Mouse (Mus musculus) hindbrain, embryonic 13.5 days (tissue): ENCODE measurements around the gene Ncoa5. TPM values are rescaled to one million over a fixed set of nuclear protein-coding genes. Genes with fewer than 3 reads are reported as not detected.

Experiments
- ATAC-seq: fragments of 200-750 bp; cut with Nextera tagmentation; 2 replicates; pipeline ENCODE4 v1.8.0; 2017; ENCODE audit warnings: moderate TSS enrichment; ENCODE audit not compliant: low FRiP score
- H3K27ac ChIP-seq: fragments of 300-500 bp; sonication (generic); 2 replicates; pipeline ENCODE4 v1.5.1; 2015; ENCODE audit warnings: inconsistent platforms, mild to moderate bottlenecking, moderate library complexity
- H3K27me3 ChIP-seq: fragments of 300-500 bp; sonication (generic); 2 replicates; pipeline ENCODE4 v1.6.1; 2015; ENCODE audit warnings: mild to moderate bottlenecking, inconsistent platforms
- H3K36me3 ChIP-seq: fragments of 300-500 bp; sonication (generic); 2 replicates; pipeline ENCODE4 v1.6.1; 2015; ENCODE audit warnings: mild to moderate bottlenecking, inconsistent platforms
- H3K4me1 ChIP-seq: fragments of 300-500 bp; sonication (generic); replicated peaks from 2 replicates; pipeline ENCODE4 v1.6.1; 2015; ENCODE audit warnings: inconsistent platforms
- H3K4me2 ChIP-seq: fragments of 300-500 bp; sonication (generic); 2 replicates; pipeline ENCODE4 v1.6.1; 2015; ENCODE audit warnings: inconsistent platforms, mild to moderate bottlenecking, moderate library complexity
- H3K4me3 ChIP-seq: fragments of 300-500 bp; sonication (generic); 2 replicates; pipeline ENCODE4 v1.5.1; 2015; ENCODE audit warnings: mild to moderate bottlenecking, inconsistent platforms
- H3K9ac ChIP-seq: fragments of 300-500 bp; sonication (generic); 2 replicates; pipeline ENCODE4 v1.6.1; 2015; ENCODE audit warnings: mild to moderate bottlenecking, inconsistent platforms
- H3K9me3 ChIP-seq: fragments of 300-500 bp; sonication (generic); 2 replicates; pipeline ENCODE4 v1.6.1; 2016; ENCODE audit warnings: inconsistent platforms
- WGBS: fragments of 180-500 bp; shearing (Covaris S2); methylation state at CpG from one replicate; pipeline ENCODE4 v1.1.7; 2015; 5-methylcytosine and 5-hydroxymethylcytosine counted together
- polyA plus RNA-seq: library from polyadenylated mRNA; unstranded; fragments of >200 nt; fragmentation: Nextera tagmentation; extraction: Ambion mirVana; gene quantifications from 2 replicates; pipeline ENCODE4 v1.2.1, GENCODE M21; 2015

The Ncoa5 gene
- polyA plus RNA-seq, 1 experiment from 2014 or later = 119 TPM

GRCm38 (mm10) chr2:165042126-165042525 lies 7.5 kb upstream of the Ncoa5 start:
- ATAC-seq = no peak
- peaks cover 21% of the 10 kb centered on the region for H3K4me1 ChIP-seq
- H3K36me3 ChIP-seq = no peaks in the 10 kb centered on the region
- H3K27ac ChIP-seq = peak overlapping the region; percentile 81; the same call in 1 of the 2 replicates
- 0 out of 2 replicates have a peak, but pooled peaks cover 6% of the 10 kb centered on the region for H3K27me3 ChIP-seq
- H3K9ac ChIP-seq = no peak overlapping the region
- H3K4me3 ChIP-seq = no peak overlapping the region
- no peak overlapping the region for H3K4me2 ChIP-seq
- 79% methylated on average over 5 of the region's 5 CpGs for WGBS
- no peaks in the 10 kb centered on the region for H3K9me3 ChIP-seq

GRCm38 (mm10) chr2:165037415-165037814 lies 2.7 kb upstream of the Ncoa5 start:
- Histone ChIP-seq H3K27me3 (0 out of 2 replicates have a peak, but pooled peaks cover 6% of the 10 kb centered on the region), H3K27ac (no peak overlapping the region), H3K4me2 (no peak overlapping the region), H3K4me3 (no peak overlapping the region), H3K36me3 (no peaks in the 10 kb centered on the region), H3K9me3 (no peaks in the 10 kb centered on the region), H3K9ac (no peak overlapping the region), H3K4me1 (peaks cover 20% of the 10 kb centered on the region)
- 63% methylated on average over 4 of the region's 4 CpGs for WGBS
- ATAC-seq = no peak

GRCm38 (mm10) chr2:165035058-165035431 lies 378 bp upstream of the Ncoa5 start:
- Histone ChIP-seq H3K27ac (peak overlapping the region; percentile 88), H3K9me3 (no peaks in the 10 kb centered on the region), H3K4me1 (peaks cover 36% of the 10 kb centered on the region), H3K36me3 (no peaks in the 10 kb centered on the region), H3K9ac (no peak overlapping the region), H3K27me3 (no peaks in the 10 kb centered on the region), H3K4me3 (peak overlapping the region; percentile 95; the same call in 1 of the 2 replicates), H3K4me2 (peak overlapping the region; percentile 45)
- no peak; the same call in 1 of the 2 replicates for ATAC-seq
- WGBS = 7% methylated on average over 5 of the region's 5 CpGs

- no peak for ATAC-seq
- H3K9ac ChIP-seq = peak overlapping the region; percentile 99
- H3K4me3 ChIP-seq = peak overlapping the region; percentile 95
- H3K4me1 ChIP-seq = peaks cover 36% of the 10 kb centered on the region
- H3K9me3 ChIP-seq = no peaks in the 10 kb centered on the region
- 36% methylated on average over 6 of the region's 6 CpGs for WGBS
- H3K27ac ChIP-seq = no peak overlapping the region
- H3K27me3 ChIP-seq = no peaks in the 10 kb centered on the region
- H3K4me2 ChIP-seq = peak overlapping the region; percentile 91
- no peaks in the 10 kb centered on the region for H3K36me3 ChIP-seq
Observed at GRCm38 (mm10) chr2:165033306-165033705, 1.4 kb downstream of the Ncoa5 start.

GRCm38 (mm10) chr2:165032533-165032932 lies 2.1 kb downstream of the Ncoa5 start:
- Histone ChIP-seq H3K36me3 (no peaks in the 10 kb centered on the region), H3K4me3 (peak overlapping the region; percentile 95), H3K4me1 (peaks cover 40% of the 10 kb centered on the region), H3K9ac (peak overlapping the region; percentile 99; the same call in 1 of the 2 replicates), H3K27ac (no peak overlapping the region), H3K4me2 (peak overlapping the region; percentile 91), H3K9me3 (no peaks in the 10 kb centered on the region), H3K27me3 (no peaks in the 10 kb centered on the region)
- WGBS = 47% methylated on average over 3 of the region's 3 CpGs
- ATAC-seq = no peak

- no peaks in the 10 kb centered on the region for H3K9me3 ChIP-seq
- H3K27me3 ChIP-seq = no peaks in the 10 kb centered on the region
- no peak overlapping the region for H3K4me3 ChIP-seq
- 75% methylated on average over 1 of the region's 1 CpGs for whole genome bisulfite sequencing
- H3K4me2 ChIP-seq = no peak overlapping the region
- H3K36me3 ChIP-seq = peaks cover 9% of the 10 kb centered on the region
- ATAC-seq = no peak
- H3K4me1 ChIP-seq = peaks cover 28% of the 10 kb centered on the region
- H3K27ac ChIP-seq = no peak overlapping the region
- H3K9ac ChIP-seq = no peak overlapping the region
Observed at GRCm38 (mm10) chr2:165027163-165027562, 7.5 kb downstream of the Ncoa5 start.

- no peaks in the 10 kb centered on the region for H3K27me3 ChIP-seq
- H3K36me3 ChIP-seq = peaks cover 32% of the 10 kb centered on the region
- 82% methylated on average over 3 of the region's 3 CpGs for WGBS
- no peaks in the 10 kb centered on the region for H3K9me3 ChIP-seq
- H3K4me3 ChIP-seq = no peak overlapping the region
- no peak overlapping the region for H3K4me2 ChIP-seq
- no peak for ATAC-seq
- H3K4me1 ChIP-seq = peaks cover 7% of the 10 kb centered on the region; the same call in 1 of the 2 replicates
- no peak overlapping the region for H3K27ac ChIP-seq
- no peak overlapping the region for H3K9ac ChIP-seq
Observed at GRCm38 (mm10) chr2:165020490-165020889, 14.2 kb downstream of the Ncoa5 start.

GRCm38 (mm10) chr2:165014935-165015334 lies 19.7 kb downstream of the Ncoa5 start:
- 95% methylated on average over 5 of the region's 5 CpGs for WGBS
- peaks cover 48% of the 10 kb centered on the region for H3K36me3 ChIP-seq

GRCm38 (mm10) chr2:165010351-165010750 lies 24.3 kb downstream of the Ncoa5 start:
- no peaks in the 10 kb centered on the region for H3K9me3 ChIP-seq
- no peaks in the 10 kb centered on the region for H3K4me1 ChIP-seq
- 91% methylated on average over 10 of the region's 10 CpGs for WGBS
- H3K27me3 ChIP-seq = no peaks in the 10 kb centered on the region
- H3K4me2 ChIP-seq = no peak overlapping the region
- no peak overlapping the region for H3K4me3 ChIP-seq
- ATAC-seq = no peak
- peaks cover 80% of the 10 kb centered on the region for H3K36me3 ChIP-seq
- H3K9ac ChIP-seq = no peak overlapping the region
- H3K27ac ChIP-seq = no peak overlapping the region

More at GRCm38 (mm10) chr2:165014935-165015334, 19.7 kb downstream of the Ncoa5 start:
- no peak overlapping the region for H3K4me3 ChIP-seq
- no peak for ATAC-seq
- no peak overlapping the region for H3K4me2 ChIP-seq
- H3K4me1 ChIP-seq = no peaks in the 10 kb centered on the region
- H3K9ac ChIP-seq = no peak overlapping the region
- H3K27me3 ChIP-seq = no peaks in the 10 kb centered on the region
- no peaks in the 10 kb centered on the region for H3K9me3 ChIP-seq
- no peak overlapping the region for H3K27ac ChIP-seq

- WGBS = 93% methylated on average over 2 of the region's 2 CpGs
- ATAC-seq = no peak
- Histone ChIP-seq H3K36me3 (peaks cover 87% of the 10 kb centered on the region), H3K4me3 (no peak overlapping the region), H3K9ac (no peak overlapping the region), H3K27me3 (no peaks in the 10 kb centered on the region), H3K27ac (no peak overlapping the region), H3K4me2 (no peak overlapping the region), H3K4me1 (no peaks in the 10 kb centered on the region), H3K9me3 (no peaks in the 10 kb centered on the region)
Observed at GRCm38 (mm10) chr2:165009581-165009980, 25.1 kb downstream of the Ncoa5 start.

GRCm38 (mm10) chr2:165009161-165009560 lies 25.5 kb downstream of the Ncoa5 start:
- Histone ChIP-seq H3K4me2 (no peak overlapping the region), H3K9me3 (no peaks in the 10 kb centered on the region), H3K4me3 (no peak overlapping the region), H3K27me3 (no peaks in the 10 kb centered on the region), H3K27ac (no peak overlapping the region), H3K4me1 (no peaks in the 10 kb centered on the region), H3K36me3 (peaks cover 91% of the 10 kb centered on the region), H3K9ac (no peak overlapping the region)
- no peak for ATAC-seq
- 96% methylated on average over 14 of the region's 14 CpGs for WGBS

- no peak for ATAC-seq
- no peaks in the 10 kb centered on the region for H3K27me3 ChIP-seq
- H3K4me1 ChIP-seq = no peaks in the 10 kb centered on the region
- peaks cover 100% of the 10 kb centered on the region for H3K36me3 ChIP-seq
- no peak overlapping the region for H3K9ac ChIP-seq
- H3K9me3 ChIP-seq = no peaks in the 10 kb centered on the region
- no peak overlapping the region for H3K27ac ChIP-seq
- H3K4me2 ChIP-seq = no peak overlapping the region
- 97% methylated on average over 1 of the region's 1 CpGs for WGBS
- no peak overlapping the region for H3K4me3 ChIP-seq
Observed at GRCm38 (mm10) chr2:165007986-165008385, 26.7 kb downstream of the Ncoa5 start.

- Histone ChIP-seq H3K4me2 (no peak overlapping the region), H3K27me3 (no peaks in the 10 kb centered on the region), H3K9ac (no peak overlapping the region), H3K36me3 (peaks cover 100% of the 10 kb centered on the region), H3K4me3 (no peak overlapping the region), H3K9me3 (no peaks in the 10 kb centered on the region), H3K27ac (no peak overlapping the region), H3K4me1 (no peaks in the 10 kb centered on the region)
- 87% methylated on average over 4 of the region's 4 CpGs for WGBS
- no peak for ATAC-seq
Observed at GRCm38 (mm10) chr2:165006813-165007212, 27.9 kb downstream of the Ncoa5 start.
